Mouse (Mus musculus): ENCODE results near the gene Endog. TPM values are rescaled to one million over a fixed set of nuclear protein-coding genes. Genes with fewer than 3 reads are reported as not detected.
A peak's percentile ranks its signal among the peaks of the same experiment; 100 is the strongest.

Gene Endog
- polyA plus RNA-seq, 1 experiment from 2014 or later, result 35.3 TPM

DNA sequence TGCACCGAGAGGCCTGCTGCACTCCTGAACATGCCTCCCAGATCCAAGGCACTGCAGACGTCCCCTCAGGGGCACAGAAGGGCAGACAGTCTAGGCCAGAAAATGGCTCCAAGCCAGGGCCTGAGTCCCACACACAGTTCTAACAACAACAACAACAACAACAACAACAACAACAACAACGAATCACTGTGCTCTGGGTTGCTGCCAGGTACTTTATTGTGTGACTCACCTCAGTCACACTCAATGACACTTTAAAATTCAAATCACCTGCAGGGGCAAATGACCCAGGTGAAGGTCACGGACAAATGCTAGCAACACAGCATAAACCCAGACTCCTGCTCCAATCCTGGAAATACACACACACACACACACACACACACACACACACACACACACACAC, 26.7 kb downstream of the Endog start:
- H3K4me3 ChIP-seq (ENCODE audit: low read depth, low read length), result no peak overlapping the region
- no peaks in the 10 kb centered on the region for H3K9me3 ChIP-seq (ENCODE audit: control insufficient read depth, low read length)
- H3K4me2 ChIP-seq (replicated peaks; ENCODE audit: low read depth), result no peak overlapping the region
- no peaks in the 10 kb centered on the region for H3K27me3 ChIP-seq (ENCODE audit: control insufficient read depth, insufficient read depth, low read length)
- no peaks in the 10 kb centered on the region for H3K36me3 ChIP-seq (ENCODE audit: control insufficient read depth, insufficient read depth, low read length)
- DNase-seq (ENCODE audit: low spot score) (no peak), ATAC-seq (ENCODE audit: low FRiP score, low TSS enrichment) (no peak)
- no peaks in the 10 kb centered on the region for H3K4me1 ChIP-seq (replicated peaks; ENCODE audit: control insufficient read depth, insufficient read depth)
- no peak overlapping the region for H3K9ac ChIP-seq (ENCODE audit: low read length)
- TF ChIP-seq EP300 (optimal IDR thresholded peaks at IDR 0.05), result no peak
- no peak for TF ChIP-seq CTCF (IDR thresholded peaks at IDR 0.05; ENCODE audit: low read depth)
- 59% methylated on average over 4 of the region's 4 CpGs for WGBS
- H3K27ac ChIP-seq (replicated peaks), result no peak overlapping the region

DNA sequence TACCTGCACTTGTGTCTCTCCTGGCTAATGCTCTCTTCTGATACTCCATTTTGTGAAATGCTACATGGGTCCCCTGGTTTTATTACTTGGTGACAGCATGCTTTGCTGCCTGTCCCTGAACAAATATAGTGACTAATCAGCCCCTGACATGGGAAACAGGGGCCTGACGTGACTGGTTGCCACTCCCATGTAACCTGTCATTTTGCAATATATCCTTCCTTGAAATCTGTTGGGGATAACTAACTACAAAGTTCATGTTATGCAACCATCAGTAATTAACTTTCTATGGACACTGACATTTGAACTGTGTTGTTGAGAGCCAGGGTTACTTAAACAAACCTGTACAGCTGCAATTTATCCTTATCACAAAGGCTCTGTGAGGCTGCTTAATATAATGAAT, 28.7 kb downstream of the Endog start:
- DNase-seq (ENCODE audit: low spot score), result peak; percentile 56
- WGBS, result 28% methylated on average over 1 of the region's 1 CpGs
- ATAC-seq (ENCODE audit: low FRiP score, low TSS enrichment), result peak; percentile 85
- Histone ChIP-seq H3K27me3 (ENCODE audit: control insufficient read depth, insufficient read depth, low read length) (no peaks in the 10 kb centered on the region), H3K36me3 (ENCODE audit: control insufficient read depth, insufficient read depth, low read length) (no peaks in the 10 kb centered on the region), H3K4me2 (replicated peaks; ENCODE audit: low read depth) (no peak overlapping the region), H3K4me1 (replicated peaks; ENCODE audit: control insufficient read depth, insufficient read depth) (0 out of 2 replicates have a peak, but pooled peaks cover 4% of the 10 kb centered on the region), H3K27ac (replicated peaks) (peak overlapping the region; percentile 85), H3K9me3 (ENCODE audit: control insufficient read depth, low read length) (no peaks in the 10 kb centered on the region), H3K4me3 (ENCODE audit: low read depth, low read length) (no peak overlapping the region), H3K9ac (ENCODE audit: low read length) (no peak overlapping the region)
- TF ChIP-seq EP300 (optimal IDR thresholded peaks at IDR 0.05) (peak; percentile 94), CTCF (IDR thresholded peaks at IDR 0.05; ENCODE audit: low read depth) (no peak)

DNA sequence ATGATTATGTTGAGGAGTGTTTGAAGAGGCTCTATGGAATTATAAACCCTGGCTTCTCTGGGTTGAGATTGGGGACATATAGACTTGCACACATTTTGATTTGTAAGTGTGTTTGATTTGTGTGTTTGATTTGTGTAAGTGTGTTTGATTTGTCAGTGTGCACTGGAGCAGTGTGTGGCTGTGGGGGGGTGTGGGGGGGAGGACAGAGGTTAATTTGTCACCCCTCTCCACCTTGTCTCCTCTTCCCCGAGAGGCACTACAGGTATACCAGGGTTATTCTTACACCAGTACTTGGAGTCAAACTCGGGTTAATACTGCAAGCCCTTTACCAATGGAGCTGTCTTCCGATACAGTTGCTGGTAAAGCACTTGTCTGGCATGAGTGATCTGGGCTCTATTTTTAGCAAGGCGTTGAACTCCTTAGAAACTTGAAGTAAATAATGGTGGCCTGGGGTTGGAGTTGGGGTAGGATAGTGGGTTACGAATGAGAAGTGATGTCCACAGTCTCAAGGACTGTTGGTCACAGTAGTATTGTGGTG, 29.2 kb downstream of the Endog start:
- DNase-seq (ENCODE audit: low spot score) (no peak), ATAC-seq (ENCODE audit: low FRiP score, low TSS enrichment) (peak; percentile 14; the same call in 1 of the 2 replicates)
- WGBS, result 47% methylated on average over 5 of the region's 5 CpGs
- H3K4me3 ChIP-seq (ENCODE audit: low read depth, low read length), result no peak overlapping the region
- H3K9me3 ChIP-seq (ENCODE audit: control insufficient read depth, low read length), result no peaks in the 10 kb centered on the region
- no peak overlapping the region for H3K4me2 ChIP-seq (replicated peaks; ENCODE audit: low read depth)
- 0 out of 2 replicates have a peak, but pooled peaks cover 4% of the 10 kb centered on the region for H3K4me1 ChIP-seq (replicated peaks; ENCODE audit: control insufficient read depth, insufficient read depth)
- H3K9ac ChIP-seq (ENCODE audit: low read length), result no peak overlapping the region
- no peak for TF ChIP-seq EP300 (optimal IDR thresholded peaks at IDR 0.05)
- TF ChIP-seq CTCF (IDR thresholded peaks at IDR 0.05; ENCODE audit: low read depth), result no peak
- H3K36me3 ChIP-seq (ENCODE audit: control insufficient read depth, insufficient read depth, low read length), result no peaks in the 10 kb centered on the region
- peak overlapping the region; percentile 81 for H3K27ac ChIP-seq (replicated peaks)
- no peaks in the 10 kb centered on the region for H3K27me3 ChIP-seq (ENCODE audit: control insufficient read depth, insufficient read depth, low read length)

GRCm38 (mm10) chr2:30203439-30203838, 32.1 kb downstream of the Endog start:
- no peaks in the 10 kb centered on the region for H3K9me3 ChIP-seq (ENCODE audit: control insufficient read depth, low read length)
- H3K9ac ChIP-seq (ENCODE audit: low read length), result no peak overlapping the region
- no peak overlapping the region for H3K27ac ChIP-seq (replicated peaks)
- 0 out of 2 replicates have a peak, but pooled peaks cover 4% of the 10 kb centered on the region for H3K4me1 ChIP-seq (replicated peaks; ENCODE audit: control insufficient read depth, insufficient read depth)
- TF ChIP-seq CTCF (IDR thresholded peaks at IDR 0.05; ENCODE audit: low read depth) (peak; percentile 72), EP300 (optimal IDR thresholded peaks at IDR 0.05) (no peak)
- no peaks in the 10 kb centered on the region for H3K27me3 ChIP-seq (ENCODE audit: control insufficient read depth, insufficient read depth, low read length)
- H3K4me3 ChIP-seq (ENCODE audit: low read depth, low read length), result no peak overlapping the region
- ATAC-seq (ENCODE audit: low FRiP score, low TSS enrichment) (no peak), DNase-seq (ENCODE audit: low spot score) (peak; percentile 49)
- 74% methylated on average over 7 of the region's 7 CpGs for WGBS
- no peaks in the 10 kb centered on the region for H3K36me3 ChIP-seq (ENCODE audit: control insufficient read depth, insufficient read depth, low read length)
- H3K4me2 ChIP-seq (replicated peaks; ENCODE audit: low read depth), result no peak overlapping the region

GRCm38 (mm10) chr2:30205255-30205628, 33.9 kb downstream of the Endog start:
- no peaks in the 10 kb centered on the region for H3K36me3 ChIP-seq (ENCODE audit: control insufficient read depth, insufficient read depth, low read length)
- under 1% methylated on average over 13 of the region's 13 CpGs for WGBS
- peak; percentile 76 for ATAC-seq (ENCODE audit: low FRiP score, low TSS enrichment)
- peak overlapping the region; percentile 61 for H3K4me3 ChIP-seq (ENCODE audit: low read depth, low read length)
- no peaks in the 10 kb centered on the region for H3K9me3 ChIP-seq (ENCODE audit: control insufficient read depth, low read length)
- peak; percentile 73 for DNase-seq (ENCODE audit: low spot score)
- H3K27ac ChIP-seq (replicated peaks), result peak overlapping the region; percentile 90
- TF ChIP-seq EP300 (optimal IDR thresholded peaks at IDR 0.05) (no peak), CTCF (IDR thresholded peaks at IDR 0.05; ENCODE audit: low read depth) (no peak)
- H3K27me3 ChIP-seq (ENCODE audit: control insufficient read depth, insufficient read depth, low read length), result no peaks in the 10 kb centered on the region
- H3K9ac ChIP-seq (ENCODE audit: low read length), result peak overlapping the region; percentile 69
- 0 out of 2 replicates have a peak, but pooled peaks cover 4% of the 10 kb centered on the region for H3K4me1 ChIP-seq (replicated peaks; ENCODE audit: control insufficient read depth, insufficient read depth)
- H3K4me2 ChIP-seq (replicated peaks; ENCODE audit: low read depth), result peak overlapping the region; percentile 72

- 0% methylated on average over 44 of the region's 44 CpGs for WGBS
- ATAC-seq (ENCODE audit: low FRiP score, low TSS enrichment), result peak; percentile 91
- DNase-seq (ENCODE audit: low spot score), result peak; percentile 93
- TF ChIP-seq EP300 (optimal IDR thresholded peaks at IDR 0.05), result no peak
- 0 out of 2 replicates have a peak, but pooled peaks cover 4% of the 10 kb centered on the region for H3K4me1 ChIP-seq (replicated peaks; ENCODE audit: control insufficient read depth, insufficient read depth)
- H3K9me3 ChIP-seq (ENCODE audit: control insufficient read depth, low read length), result no peaks in the 10 kb centered on the region
- H3K4me3 ChIP-seq (ENCODE audit: low read depth, low read length), result peak within 1 kb of the TSS; percentile 61
- peak within 1 kb of the TSS; percentile 72 for H3K4me2 ChIP-seq (replicated peaks; ENCODE audit: low read depth)
- no peaks in the 10 kb centered on the region for H3K36me3 ChIP-seq (ENCODE audit: control insufficient read depth, insufficient read depth, low read length)
- H3K9ac ChIP-seq (ENCODE audit: low read length), result peak within 1 kb of the TSS; percentile 69
- peak within 1 kb of the TSS; percentile 90 for H3K27ac ChIP-seq (replicated peaks)
- no peaks in the 10 kb centered on the region for H3K27me3 ChIP-seq (ENCODE audit: control insufficient read depth, insufficient read depth, low read length)
Observed at GRCm38 (mm10) chr2:30205629-30206357, 34.5 kb downstream of the Endog start, which contains the start of gene Kyat1. Kyat1 (minus strand) TSS chr2:30205847.
